Mouse (Mus musculus): ENCODE measurements around the gene Sost.

Sost gene

DNA sequence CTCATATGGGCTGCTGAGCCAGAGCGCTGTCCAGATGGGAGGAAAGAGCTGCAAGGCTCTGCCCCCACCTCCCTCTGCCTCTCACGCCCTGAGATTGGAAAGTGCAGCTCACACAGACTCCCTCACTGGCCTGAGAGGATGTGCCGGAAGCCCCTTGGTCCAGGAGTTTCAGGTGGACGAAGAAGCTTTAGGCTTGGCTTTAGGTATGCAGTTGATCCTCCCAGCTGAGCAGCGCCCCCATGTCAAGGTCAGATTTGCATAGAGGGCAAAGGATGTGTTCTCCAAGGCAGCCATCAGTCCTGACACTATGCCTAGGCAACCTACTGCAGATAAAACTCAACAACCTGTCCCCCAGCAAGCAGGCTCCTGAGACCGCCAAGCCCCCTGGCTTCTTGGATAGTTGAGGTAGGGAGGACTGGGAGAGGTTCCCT is 16.2 kb upstream of the Sost start:
- DNase-seq = no peak

GRCm38 (mm10) chr11:101981850-101982249 is 15.0 kb upstream of the Sost start:
- DNase-seq = no peak

GRCm38 (mm10) chr11:101980603-101981157 is 13.9 kb upstream of the Sost start:
- DNase-seq = no peak

- no peak for DNase-seq
Observed at GRCm38 (mm10) chr11:101979140-101979539, 12.3 kb upstream of the Sost start.

GRCm38 (mm10) chr11:101976949-101977348 is 10.1 kb upstream of the Sost start:
- no peak for DNase-seq

- no peak for DNase-seq
Observed at GRCm38 (mm10) chr11:101974923-101975322, 8.1 kb upstream of the Sost start.

- no peak for DNase-seq
Observed at GRCm38 (mm10) chr11:101974181-101974580, 7.4 kb upstream of the Sost start.

- no peak for DNase-seq
Observed at GRCm38 (mm10) chr11:101973496-101973895, 6.7 kb upstream of the Sost start.

DNA sequence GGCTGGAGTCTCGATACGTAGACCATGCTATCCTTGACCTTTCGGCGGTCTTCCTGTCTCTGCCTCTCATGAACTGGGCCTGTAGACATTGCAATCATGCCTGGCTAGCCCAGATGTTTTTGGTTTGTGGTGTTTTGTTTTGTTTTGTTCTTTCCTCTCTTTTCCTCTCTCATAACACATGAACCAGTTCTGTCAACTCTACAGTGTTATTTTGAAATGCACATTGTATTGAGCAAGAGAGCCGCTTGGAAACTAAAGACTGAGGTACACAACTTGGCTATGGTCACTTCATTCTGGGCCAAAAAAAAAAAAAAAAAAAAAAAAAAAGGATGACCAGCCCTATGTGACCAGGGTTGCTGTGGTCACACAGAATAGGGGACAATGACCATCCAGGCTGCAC is 5.8 kb upstream of the Sost start:
- no peak for DNase-seq

- no peak for DNase-seq
Observed at GRCm38 (mm10) chr11:101972097-101972496, 5.3 kb upstream of the Sost start.

DNA sequence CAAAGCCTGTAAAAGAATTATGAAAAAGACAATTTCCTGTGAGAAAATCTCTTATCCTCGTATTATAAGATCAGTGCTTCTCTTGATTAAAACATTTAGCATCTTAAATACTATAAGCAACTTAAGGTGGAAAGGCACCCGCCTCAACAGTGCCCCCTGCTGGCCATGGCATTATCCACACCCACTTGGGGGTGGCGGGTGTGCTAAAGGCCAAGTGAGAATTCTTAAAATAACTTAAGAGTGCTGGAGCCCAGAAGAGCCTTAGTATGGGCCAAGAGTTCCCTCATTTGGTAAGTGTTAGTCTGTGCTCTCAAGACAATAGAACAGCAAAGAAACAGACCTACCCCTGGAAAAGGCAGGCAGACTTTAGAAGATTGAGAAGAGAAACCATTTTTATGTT is 4.6 kb upstream of the Sost start:
- no peak for DNase-seq

DNA sequence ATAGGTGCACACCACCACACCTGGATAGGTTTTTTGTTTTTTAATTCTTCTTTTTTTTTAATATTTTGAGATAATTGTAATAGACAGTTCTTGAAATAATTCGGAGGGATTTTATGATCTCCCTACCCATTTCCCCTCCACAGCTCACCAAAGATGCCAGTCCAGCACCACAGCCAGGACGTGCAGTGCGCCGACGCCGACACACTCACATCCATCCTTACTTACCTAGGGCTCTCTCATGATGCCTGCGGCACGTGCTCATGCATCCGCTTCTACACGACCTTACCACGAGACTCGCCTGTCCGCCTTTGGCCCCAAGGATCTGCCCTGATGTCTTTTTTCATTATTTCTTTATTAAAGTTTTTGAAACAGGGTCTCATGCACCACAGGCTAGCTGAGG is 3.0 kb upstream of the Sost start:
- DNase-seq = no peak

- DNase-seq = peak; percentile 10 to 20
Observed at GRCm38 (mm10) chr11:101968791-101969190, 2.0 kb upstream of the Sost start.

- no peak for DNase-seq
Observed at GRCm38 (mm10) chr11:101968311-101968710, 1.5 kb upstream of the Sost start.

GRCm38 (mm10) chr11:101965553-101965952 is 1.3 kb downstream of the Sost start:
- DNase-seq = no peak

DNA sequence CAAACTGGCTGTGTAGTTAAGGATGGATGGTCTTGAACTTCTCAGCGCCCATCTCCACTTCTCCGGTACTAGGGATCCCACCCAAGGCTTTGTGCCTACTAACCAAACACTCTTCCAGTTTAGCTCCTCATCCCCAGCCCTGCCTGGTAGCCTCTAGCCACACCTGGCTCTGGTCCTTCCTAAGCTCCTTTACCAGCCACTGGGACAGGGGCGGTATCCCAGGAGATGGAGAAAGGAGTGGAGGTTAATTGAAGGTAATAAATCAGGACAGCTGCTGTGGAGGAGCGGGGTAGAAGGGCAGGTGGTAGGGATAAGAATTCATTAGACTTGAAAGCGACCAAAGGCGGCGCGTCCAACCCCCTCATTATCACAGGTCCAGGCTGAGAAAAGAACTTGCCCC is 2.2 kb downstream of the Sost start:
- DNase-seq = no peak

GRCm38 (mm10) chr11:101963473-101964291 is 3.1 kb downstream of the Sost start:
- DNase-seq = no peak

- no peak for DNase-seq
Observed at GRCm38 (mm10) chr11:101963043-101963442, 3.8 kb downstream of the Sost start.

DNA sequence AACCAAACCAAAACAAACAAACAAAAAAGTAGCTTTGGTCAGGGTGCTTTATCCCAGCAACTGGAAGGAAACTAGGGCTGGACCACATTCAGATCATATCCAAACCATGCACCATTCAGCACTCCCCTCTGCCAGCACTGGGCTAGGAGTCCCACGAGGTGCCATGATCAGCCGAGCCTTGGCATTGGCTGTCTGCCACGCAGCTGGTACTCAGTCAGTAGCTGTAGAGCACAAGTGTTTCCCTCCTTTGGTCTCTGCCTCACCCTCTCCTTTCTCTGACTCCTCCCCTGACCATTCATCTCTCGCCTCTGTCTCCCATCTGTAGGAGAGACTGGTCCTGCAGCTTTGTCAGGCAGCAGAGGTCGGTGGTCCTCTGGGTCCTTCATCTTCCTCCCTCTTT is 9.3 kb downstream of the Sost start:
- DNase-seq = no peak

DNA sequence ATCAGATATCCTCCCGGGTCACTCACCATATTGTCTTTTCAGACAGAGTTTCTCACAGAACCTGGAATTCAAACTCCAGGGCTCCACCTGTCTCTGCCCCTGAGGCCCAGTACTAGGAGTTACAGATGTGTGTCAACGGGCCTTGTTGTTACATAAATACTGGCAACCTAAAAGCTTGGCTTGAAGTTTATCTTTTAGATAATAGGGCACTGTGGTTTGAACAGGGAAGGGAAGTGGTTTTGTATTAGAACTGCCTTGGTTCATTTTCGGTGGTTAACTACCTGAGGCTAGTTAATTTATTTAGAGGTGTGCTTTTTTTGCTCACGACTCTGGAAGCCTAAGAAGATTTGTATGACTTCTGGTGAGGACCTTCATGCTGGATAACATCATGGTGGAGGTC is 13.4 kb downstream of the Sost start:
- no peak for DNase-seq

DNA sequence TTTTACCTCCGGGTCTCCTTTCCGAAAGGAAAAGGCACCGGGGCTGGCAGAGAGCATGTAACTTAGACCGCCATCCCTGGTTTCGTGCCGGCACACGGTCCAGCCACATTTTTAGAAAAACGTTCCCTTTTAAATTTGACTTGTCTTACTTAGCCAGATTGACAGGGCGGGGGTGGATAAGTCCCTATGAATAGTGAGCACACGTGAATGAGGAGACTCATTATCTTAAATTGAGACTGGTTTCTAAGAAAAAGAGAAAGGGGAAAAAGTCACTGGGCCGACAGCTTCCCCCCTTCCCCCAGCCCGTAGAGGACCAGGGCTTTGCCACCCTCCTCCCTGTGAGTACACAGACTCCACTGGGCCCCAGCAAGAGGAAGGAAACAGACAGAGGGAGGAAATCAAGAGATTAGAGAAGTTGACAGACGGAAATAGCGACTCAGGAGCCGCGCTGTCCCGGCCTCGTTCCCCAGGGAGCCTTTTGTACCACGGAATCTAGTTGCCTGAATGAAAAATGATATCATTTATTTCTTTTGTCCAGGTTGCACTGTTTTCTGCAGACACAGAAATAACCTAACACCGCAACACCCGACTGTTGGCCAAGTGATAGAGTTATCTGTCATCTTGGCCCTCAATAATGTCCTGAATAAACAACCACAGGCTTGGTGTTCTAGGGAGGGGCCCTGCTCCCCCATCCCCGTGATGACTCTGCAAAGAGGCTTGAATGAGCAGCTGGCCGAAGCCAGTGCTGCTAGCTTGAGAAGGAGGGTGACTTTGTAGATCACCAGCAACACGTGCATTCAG is 14.1 kb downstream of the Sost start:
- DNase-seq = no peak

DNA sequence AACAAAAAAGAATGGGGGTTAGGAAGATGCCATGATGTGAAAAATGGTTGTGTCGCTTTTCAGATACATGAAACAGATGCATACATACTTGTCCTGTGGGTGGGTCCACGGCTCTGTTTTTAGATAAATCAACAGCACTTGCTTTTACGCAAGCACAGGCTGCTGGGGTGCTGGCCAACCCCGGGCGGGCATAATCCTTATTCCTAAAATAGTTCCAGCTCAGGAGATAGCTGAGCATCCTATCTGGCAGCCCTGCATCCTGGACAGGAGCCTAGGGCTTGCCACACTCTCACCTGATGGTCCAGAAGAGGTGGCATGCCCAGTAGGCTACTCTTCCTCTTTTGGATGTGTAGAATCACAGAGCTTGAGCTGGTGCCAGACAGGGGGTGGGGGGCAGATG is 16.8 kb downstream of the Sost start:
- DNase-seq = no peak

- DNase-seq = no peak
Observed at GRCm38 (mm10) chr11:101946525-101946924, 20.3 kb downstream of the Sost start.

DNA sequence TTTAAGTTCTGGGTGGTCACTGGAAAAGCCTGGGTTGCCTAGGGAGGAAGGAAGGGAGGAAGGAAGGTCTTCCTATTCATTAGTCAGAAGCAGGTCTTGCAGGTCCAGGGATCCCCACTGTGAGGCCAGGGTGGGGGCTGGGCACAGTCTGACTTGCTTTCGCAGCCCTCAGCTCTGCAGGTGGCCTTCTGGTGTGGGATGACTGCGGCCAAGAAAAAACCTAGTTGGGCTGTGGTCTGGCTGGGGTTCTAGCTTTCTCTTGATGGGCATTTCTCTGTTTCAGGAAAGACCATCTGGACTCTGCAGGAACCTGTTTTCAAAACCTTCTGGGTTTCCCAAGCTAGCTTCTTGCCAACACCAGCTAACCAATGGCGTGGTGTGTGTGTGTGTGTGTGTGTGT is 23.8 kb downstream of the Sost start:
- DNase-seq = no peak

All from thymus, adult 18-20 months (tissue).